Mouse (Mus musculus) activated CD4-positive, CD25-positive, alpha-beta regulatory T cell, adult 4 months (primary cell): Measurements from ENCODE around the gene Lurap1l. TPM values are rescaled to one million over a fixed set of nuclear protein-coding genes. Genes with fewer than 3 reads are reported as not detected.

Experiments used
- ATAC-seq: one replicate; pipeline ENCODE4 v1.8.0; 2017
- polyA plus RNA-seq, 2 experiments: library from polyadenylated mRNA; unstranded; fragments of 100-300 nt; shearing (Covaris generic); gene quantifications; one replicate each; pipeline ENCODE4 v1.2.1; 2017

Lurap1l gene
- polyA plus RNA-seq, 2 experiments from 2014 or later, result not detected

GRCm38 (mm10) chr4:80917812-80918211, 7.4 kb downstream of the Lurap1l start:
- ATAC-seq, result no peak

DNA sequence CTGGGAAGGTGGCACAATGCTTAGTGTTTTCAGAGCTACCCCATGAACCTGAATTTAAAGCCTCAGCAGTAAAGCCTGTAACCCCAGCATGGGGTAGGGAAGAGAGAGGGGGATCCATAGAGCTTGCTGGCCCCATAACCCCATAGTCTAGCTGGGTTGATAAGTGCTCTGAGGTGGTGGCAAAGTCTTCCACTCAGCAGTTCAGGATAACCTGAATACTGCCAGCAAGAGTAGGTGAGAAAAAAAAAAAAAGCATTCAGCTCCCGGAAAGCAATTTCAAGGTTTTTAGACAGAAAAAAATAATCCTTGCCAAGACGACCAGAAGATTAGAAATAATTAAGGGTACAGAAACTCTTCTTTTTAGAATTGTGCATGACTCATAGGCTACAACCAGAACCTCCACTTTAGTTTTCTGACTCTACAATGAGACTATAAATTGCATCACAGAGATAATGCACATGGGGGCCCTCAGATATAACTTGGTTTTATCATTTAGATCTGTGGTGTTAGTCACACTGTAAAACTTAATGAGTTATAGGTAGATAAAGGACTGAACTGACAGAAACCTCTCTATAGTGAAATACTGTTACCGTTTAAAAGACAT, 8.2 kb downstream of the Lurap1l start:
- no peak for ATAC-seq

GRCm38 (mm10) chr4:80919217-80919867, 8.9 kb downstream of the Lurap1l start:
- ATAC-seq, result no peak

DNA sequence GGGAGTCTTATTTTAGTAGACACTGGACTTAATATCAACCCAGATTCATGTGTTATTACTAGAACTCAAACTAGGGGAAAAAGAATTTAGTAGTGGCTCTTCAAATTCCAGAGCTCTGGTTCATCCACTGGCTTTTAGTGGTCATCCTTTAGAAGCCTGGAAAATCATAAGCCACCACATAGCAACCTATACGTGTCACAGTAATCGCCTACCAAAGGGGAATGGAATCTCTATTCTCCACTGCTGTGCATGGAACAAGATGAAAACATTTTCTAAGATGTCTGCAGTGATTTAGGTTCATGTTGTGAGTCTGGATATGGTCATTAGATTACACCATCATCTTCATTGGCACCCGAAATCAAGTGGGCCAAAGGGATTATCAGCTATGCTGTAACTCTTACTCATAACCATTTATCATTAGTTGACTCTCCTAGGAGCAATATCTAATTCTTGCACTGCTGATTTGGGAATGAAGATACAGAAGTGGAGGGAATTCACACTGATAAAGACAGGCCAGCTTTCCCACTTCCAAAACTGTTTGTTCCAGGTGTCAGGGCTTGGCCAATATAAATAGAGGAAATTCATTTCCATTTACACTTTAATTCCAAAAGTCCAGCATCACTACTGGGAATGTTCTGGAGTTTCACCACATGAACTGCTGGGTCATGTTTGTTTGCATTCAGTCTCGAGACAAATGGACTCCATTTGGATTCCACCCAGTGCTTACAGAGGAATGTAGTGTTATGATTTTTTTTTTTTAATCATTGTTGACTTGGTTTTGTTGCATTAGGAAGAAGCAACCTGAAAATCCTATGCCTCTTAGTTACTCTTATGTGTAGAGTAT, 11.4 kb downstream of the Lurap1l start:
- ATAC-seq, result no peak

- ATAC-seq, result no peak
Measured at GRCm38 (mm10) chr4:80922654-80923053, 12.2 kb downstream of the Lurap1l start.

- no peak for ATAC-seq
Measured at GRCm38 (mm10) chr4:80924815-80925214, 14.4 kb downstream of the Lurap1l start.

DNA sequence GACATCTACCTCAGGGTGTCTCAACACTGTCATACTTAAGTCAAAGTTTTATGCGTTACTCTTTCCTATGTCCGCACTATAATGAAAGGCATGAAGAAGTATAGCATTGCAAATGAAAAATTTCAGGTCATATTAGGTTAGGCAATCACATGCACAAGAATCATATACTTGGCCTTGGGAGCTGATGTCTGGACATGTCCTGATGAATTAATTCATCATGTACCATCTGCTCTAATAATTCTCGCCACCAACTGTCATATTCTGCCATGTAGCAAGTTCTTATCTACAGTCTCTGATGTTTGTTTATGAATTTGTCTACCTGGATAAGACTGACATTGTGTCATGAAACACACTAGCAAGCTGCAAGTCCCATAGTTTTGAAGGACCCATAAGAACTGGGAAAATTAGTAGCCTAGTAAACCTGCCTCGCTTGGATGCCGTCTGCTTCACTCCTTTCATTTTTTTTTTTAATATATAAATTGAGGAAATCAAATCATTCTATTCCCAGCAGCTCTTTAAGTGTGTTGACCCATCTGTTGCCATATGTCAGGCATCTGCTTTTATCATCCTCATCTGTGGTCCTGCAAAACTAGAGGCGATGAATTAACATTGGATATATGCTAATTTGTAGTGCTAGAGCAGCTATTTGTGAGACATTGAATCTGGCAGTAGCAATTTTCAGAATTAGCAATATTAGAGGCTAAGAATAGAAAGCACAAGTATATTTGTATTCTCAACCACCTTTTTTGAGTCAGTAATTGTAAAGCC, 15.5 kb downstream of the Lurap1l start:
- no peak for ATAC-seq

DNA sequence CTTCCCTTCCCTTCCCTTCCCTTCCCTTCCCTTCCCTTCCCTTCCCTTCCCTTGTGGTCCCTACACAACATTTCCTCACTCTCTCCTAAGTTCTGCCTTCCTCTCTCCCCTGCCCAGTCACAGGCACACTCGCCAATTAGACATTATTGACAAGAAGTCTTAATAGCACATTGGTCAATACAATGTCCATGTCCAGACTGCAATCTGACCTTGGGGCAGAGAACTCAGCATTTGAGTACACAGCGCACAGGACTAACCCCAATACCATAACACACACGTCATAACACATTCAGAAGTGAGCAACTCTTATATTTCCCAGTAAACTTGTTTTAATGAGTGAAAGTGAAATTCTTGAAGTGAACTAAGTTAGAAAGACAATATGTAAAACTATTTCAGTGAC, 24.3 kb downstream of the Lurap1l start:
- no peak for ATAC-seq

DNA sequence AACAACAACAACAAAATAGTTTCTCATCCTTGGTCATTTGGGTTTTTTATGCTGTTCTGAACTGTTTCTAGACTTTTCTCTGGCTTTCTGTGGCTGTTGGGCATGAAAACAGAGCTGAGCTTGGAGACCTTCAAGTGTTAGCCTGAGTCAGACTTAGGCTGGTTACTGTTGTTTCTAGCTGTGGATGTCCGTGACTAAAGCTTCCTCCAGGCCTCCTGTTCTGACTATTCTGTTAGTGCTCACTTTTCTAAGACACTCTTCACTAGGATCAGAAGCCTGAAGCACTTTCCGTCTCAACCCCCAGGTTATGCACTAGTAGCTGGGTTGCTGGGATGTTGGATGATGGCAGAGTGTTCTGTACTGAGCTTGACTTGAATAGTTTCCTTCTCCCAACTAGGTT, 28.7 kb downstream of the Lurap1l start:
- ATAC-seq, result no peak

DNA sequence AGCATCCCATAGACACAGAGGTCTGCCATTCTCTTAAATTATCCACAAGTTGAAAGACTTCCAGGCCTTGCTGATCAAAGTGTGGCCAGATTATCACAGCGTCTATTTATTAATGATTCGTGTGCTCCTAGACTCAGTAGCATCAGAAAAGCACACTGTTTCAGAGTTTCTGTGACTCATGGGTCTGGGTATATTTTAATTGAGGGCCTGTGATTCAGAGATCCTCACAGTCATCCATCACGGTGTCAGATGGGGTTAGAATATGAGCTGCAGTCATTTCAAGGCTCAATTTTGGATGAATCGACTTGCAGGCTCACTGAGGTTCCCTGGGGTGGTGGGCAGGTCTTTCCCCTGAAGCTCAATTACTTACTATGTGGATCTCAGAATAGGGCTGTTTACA, 30.5 kb downstream of the Lurap1l start:
- ATAC-seq, result no peak

- no peak for ATAC-seq
Measured at GRCm38 (mm10) chr4:80941978-80942377, 31.5 kb downstream of the Lurap1l start.

GRCm38 (mm10) chr4:80944605-80945004, 34.2 kb downstream of the Lurap1l start:
- no peak for ATAC-seq

GRCm38 (mm10) chr4:80949110-80949509, 38.7 kb downstream of the Lurap1l start:
- no peak for ATAC-seq

DNA sequence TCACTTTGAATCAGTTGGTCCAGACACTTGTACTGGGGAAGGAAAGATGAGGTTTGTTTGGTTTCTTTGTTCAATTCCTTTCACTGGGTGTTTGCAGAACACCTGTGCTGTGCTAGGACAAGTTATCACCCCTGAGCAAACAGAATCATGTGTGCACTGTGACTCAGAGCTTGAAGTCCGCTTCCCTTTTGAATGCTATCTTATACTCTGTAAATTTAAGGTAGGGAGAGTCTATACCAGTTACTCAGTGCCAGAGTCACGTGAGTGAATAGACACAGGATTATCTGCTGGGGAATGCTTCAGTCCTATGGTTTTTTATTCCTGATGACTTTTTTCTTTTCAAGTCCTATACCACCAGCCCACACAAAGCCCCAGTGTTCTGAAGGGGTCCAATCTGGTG, 39.3 kb downstream of the Lurap1l start:
- no peak for ATAC-seq

- no peak for ATAC-seq
Measured at GRCm38 (mm10) chr4:80950280-80950781, 39.9 kb downstream of the Lurap1l start.

GRCm38 (mm10) chr4:80952653-80953052, 42.2 kb downstream of the Lurap1l start:
- ATAC-seq, result no peak

GRCm38 (mm10) chr4:80955942-80956341, 45.5 kb downstream of the Lurap1l start:
- no peak for ATAC-seq

DNA sequence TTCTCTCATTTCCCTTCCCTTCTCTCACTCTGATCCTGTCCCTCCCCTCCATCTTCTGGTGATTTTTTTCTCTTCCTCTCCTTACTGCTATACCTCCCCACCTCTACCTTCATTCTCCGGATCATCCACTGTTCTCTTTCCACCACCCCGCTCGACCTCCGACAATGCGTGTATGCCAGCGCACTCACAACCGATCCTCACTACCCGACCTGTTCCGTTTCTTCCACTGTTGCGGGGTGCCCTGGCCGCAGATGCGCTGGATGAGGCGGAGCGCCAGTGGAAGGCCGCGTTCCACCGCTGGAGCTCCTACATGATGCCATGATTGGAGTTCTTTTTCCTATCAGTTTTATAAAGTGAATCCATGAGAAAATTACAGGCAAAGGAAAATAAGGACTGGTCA, 57.1 kb downstream of the Lurap1l start:
- no peak for ATAC-seq

DNA sequence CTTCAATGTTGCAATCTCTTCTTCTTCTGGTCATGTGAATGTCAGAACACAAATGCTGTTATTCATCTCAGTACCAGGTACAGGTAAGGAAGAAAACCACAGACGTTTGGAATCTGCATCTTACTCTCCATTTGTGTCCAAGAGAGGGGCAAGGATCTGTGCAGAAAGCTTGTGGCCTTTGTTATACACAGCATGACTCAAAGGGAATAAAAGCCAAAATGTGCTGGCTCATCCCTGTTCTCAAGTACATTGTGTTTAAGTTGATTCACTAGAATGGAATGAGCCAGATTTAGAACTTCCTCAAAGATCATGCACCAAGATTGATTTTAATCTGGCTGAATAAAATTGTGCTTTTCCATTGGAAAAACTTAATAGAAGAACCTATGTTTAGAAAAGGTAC, 61.4 kb downstream of the Lurap1l start:
- no peak for ATAC-seq

GRCm38 (mm10) chr4:80973896-80974295, 63.5 kb downstream of the Lurap1l start:
- ATAC-seq, result no peak

- no peak for ATAC-seq
Measured at GRCm38 (mm10) chr4:80990819-80991218, 80.4 kb downstream of the Lurap1l start.

DNA sequence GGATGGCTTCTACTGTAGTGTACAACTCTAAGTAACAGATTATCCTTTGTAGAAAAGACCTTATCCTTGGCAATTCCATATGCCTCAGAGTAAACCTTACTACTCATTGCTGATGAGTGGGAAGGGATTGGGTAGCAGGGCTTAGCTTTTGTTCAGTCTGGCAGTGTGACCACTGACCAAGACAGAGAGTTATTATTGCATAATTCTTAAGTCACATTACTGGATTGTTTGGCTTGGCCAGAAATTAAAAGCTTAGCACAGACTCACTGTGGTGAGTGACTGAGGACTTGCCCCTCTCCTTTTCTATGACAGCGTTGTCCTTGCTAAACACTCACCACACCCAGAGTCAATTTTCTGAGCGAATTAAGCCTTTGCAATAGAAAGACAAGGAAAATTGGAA, 93.1 kb downstream of the Lurap1l start:
- no peak for ATAC-seq
